Mouse (Mus musculus) adrenal gland, adult 10 weeks (tissue): ENCODE results near the gene Pdcd5. TPM values are rescaled to one million over a fixed set of nuclear protein-coding genes. Genes with fewer than 3 reads are reported as not detected.

Experiments used
- polyA plus RNA-seq: library from polyadenylated mRNA; stranded (reverse); fragments of 350-450 nt; fragmentation: Illumina TruSeq; extraction: RNeasy Lipid Tissue Mini Kit (QIAGEN cat#74804); gene quantifications from one replicate; pipeline ENCODE4 v1.2.3, GENCODE M21; 2014; ENCODE audit warnings: low read depth, low replicate concordance

Gene Pdcd5
- 263 TPM for polyA plus RNA-seq

GRCm38 (mm10) chr7:35647101-35647698, at the start of gene Pdcd5:
Gene Pdcd5 (minus strand): TSS chr7:35647521.

Other genes starting within 250 kb of the Pdcd5 start
- gene Slc7a9, start 198.7 kb downstream of the Pdcd5 start, polyA plus RNA-seq = not detected
- gene Tdrd12, start 109.8 kb downstream of the Pdcd5 start, polyA plus RNA-seq = not detected
- 221 TPM for gene Nudt19, start 91.2 kb downstream of the Pdcd5 start, polyA plus RNA-seq
- gene Rgs9bp, start 61.9 kb downstream of the Pdcd5 start, polyA plus RNA-seq = 0.29 TPM
- 8.7 TPM for gene Ankrd27, start 61.3 kb downstream of the Pdcd5 start, polyA plus RNA-seq
- gene Dpy19l3, start 106.9 kb upstream of the Pdcd5 start, polyA plus RNA-seq = 117 TPM
- gene Zfp507, start 155.5 kb upstream of the Pdcd5 start, polyA plus RNA-seq = 13.1 TPM